Mouse (Mus musculus): ENCODE measurements at regions not wholly inside any gene's neighbourhood (a gene's known extent, or its start where the extent isn't known, plus 50 kb on each side); places are given as distances from the start of the nearest gene placed in this dataset.

GRCm38 (mm10) chr11:20985069-20985759, 105.9 kb upstream of the Peli1 start:
- DNase-seq (ENCODE audit: low spot score): no peak

GRCm38 (mm10) chr11:20985771-20986170, 105.3 kb upstream of the Peli1 start:
- no peak for DNase-seq (ENCODE audit: low spot score)

- no peak for DNase-seq (ENCODE audit: low spot score)
These were observed 103.8 kb upstream of the Peli1 start for GRCm38 (mm10) chr11:20987171-20987815.

GRCm38 (mm10) chr11:20987841-20988251, 103.2 kb upstream of the Peli1 start:
- peak; percentile 57 for DNase-seq (ENCODE audit: low spot score)

GRCm38 (mm10) chr11:20988871-20989270, 102.2 kb upstream of the Peli1 start:
- DNase-seq (ENCODE audit: low spot score): no peak

GRCm38 (mm10) chr11:20993580-20993979, 97.5 kb upstream of the Peli1 start:
- no peak for DNase-seq (ENCODE audit: low spot score)

- no peak for DNase-seq (ENCODE audit: low spot score)
These were observed 89.7 kb upstream of the Peli1 start for GRCm38 (mm10) chr11:21001400-21001799.

GRCm38 (mm10) chr11:21007222-21007621, 83.9 kb upstream of the Peli1 start:
- no peak for DNase-seq (ENCODE audit: low spot score)

GRCm38 (mm10) chr11:21009505-21009904, 81.6 kb upstream of the Peli1 start:
- no peak for DNase-seq (ENCODE audit: low spot score)

GRCm38 (mm10) chr11:21010867-21011266, 80.2 kb upstream of the Peli1 start:
- DNase-seq (ENCODE audit: low spot score): no peak

- DNase-seq (ENCODE audit: low spot score): no peak
These were observed 76.8 kb upstream of the Peli1 start for GRCm38 (mm10) chr11:21014250-21014649.

- no peak for DNase-seq (ENCODE audit: low spot score)
These were observed 75.6 kb upstream of the Peli1 start for GRCm38 (mm10) chr11:21015536-21015935.

- DNase-seq (ENCODE audit: low spot score): no peak
These were observed 74.9 kb upstream of the Peli1 start for GRCm38 (mm10) chr11:21016133-21016746.

GRCm38 (mm10) chr11:21016791-21017329, 74.2 kb upstream of the Peli1 start:
- no peak for DNase-seq (ENCODE audit: low spot score)

- no peak for DNase-seq (ENCODE audit: low spot score)
These were observed 71.3 kb upstream of the Peli1 start for GRCm38 (mm10) chr11:21019829-21020228.

- no peak for DNase-seq (ENCODE audit: low spot score)
These were observed 67.0 kb upstream of the Peli1 start for GRCm38 (mm10) chr11:21024111-21024510.

GRCm38 (mm10) chr11:21024521-21024920, 66.6 kb upstream of the Peli1 start:
- DNase-seq (ENCODE audit: low spot score): no peak

GRCm38 (mm10) chr11:21027299-21027698, 63.8 kb upstream of the Peli1 start:
- no peak for DNase-seq (ENCODE audit: low spot score)

- no peak for DNase-seq (ENCODE audit: low spot score)
These were observed 60.7 kb upstream of the Peli1 start for GRCm38 (mm10) chr11:21030362-21030761.

GRCm38 (mm10) chr11:21031816-21032215, 59.3 kb upstream of the Peli1 start:
- DNase-seq (ENCODE audit: low spot score): no peak

GRCm38 (mm10) chr11:21033234-21033822, 57.8 kb upstream of the Peli1 start:
- no peak for DNase-seq (ENCODE audit: low spot score)

GRCm38 (mm10) chr11:21033823-21034401, 57.2 kb upstream of the Peli1 start:
- no peak for DNase-seq (ENCODE audit: low spot score)

Measured in layer of hippocampus, adult 9-10 months (tissue).